Mouse (Mus musculus): Measurements from ENCODE around the gene Nanp. TPM values are rescaled to one million over a fixed set of nuclear protein-coding genes. Genes with fewer than 3 reads are reported as not detected.
A peak's percentile ranks its signal among the peaks of the same experiment; 100 is the strongest.

The Nanp gene
- polyA plus RNA-seq, 1 experiment from 2014 or later = 35.5 TPM

- Histone ChIP-seq H3K4me2 (ENCODE audit: low read depth, low read length) (no peak overlapping the region), H3K27me3 (ENCODE audit: control insufficient read depth, insufficient read depth, low read length) (no peaks in the 10 kb centered on the region), H3K4me3 (ENCODE audit: low read depth, low read length) (no peak overlapping the region), H3K9me3 (ENCODE audit: control insufficient read depth, low read length) (no peaks in the 10 kb centered on the region), H3K4me1 (ENCODE audit: control insufficient read depth, insufficient read depth, low read length) (peaks cover 8% of the 10 kb centered on the region; the same call in 1 of the 2 replicates), H3K36me3 (ENCODE audit: control insufficient read depth, insufficient read depth, low read length) (no peaks in the 10 kb centered on the region), H3K27ac (ENCODE audit: low read depth, low read length) (no peak overlapping the region), H3K9ac (replicated peaks; ENCODE audit: low read depth, low read length) (no peak overlapping the region)
- 88% methylated on average over 6 of the region's 6 CpGs for WGBS
- no peak for ATAC-seq (ENCODE audit: low read depth)
Observed at GRCm38 (mm10) chr2:151003796-151004195, 35.4 kb downstream of the Nanp start.

- Histone ChIP-seq H3K4me2 (ENCODE audit: low read depth, low read length) (no peak overlapping the region), H3K36me3 (ENCODE audit: control insufficient read depth, insufficient read depth, low read length) (no peaks in the 10 kb centered on the region), H3K27ac (ENCODE audit: low read depth, low read length) (no peak overlapping the region), H3K9ac (replicated peaks; ENCODE audit: low read depth, low read length) (no peak overlapping the region), H3K27me3 (ENCODE audit: control insufficient read depth, insufficient read depth, low read length) (no peaks in the 10 kb centered on the region), H3K9me3 (ENCODE audit: control insufficient read depth, low read length) (no peaks in the 10 kb centered on the region), H3K4me3 (ENCODE audit: low read depth, low read length) (no peak overlapping the region), H3K4me1 (ENCODE audit: control insufficient read depth, insufficient read depth, low read length) (peaks cover 4% of the 10 kb centered on the region; the same call in 1 of the 2 replicates)
- WGBS = 88% methylated on average over 5 of the region's 5 CpGs
- ATAC-seq (ENCODE audit: low read depth) = no peak
Observed at GRCm38 (mm10) chr2:151001619-151002175, 37.5 kb downstream of the Nanp start.

- H3K27ac ChIP-seq (ENCODE audit: low read depth, low read length) = no peak overlapping the region
- ATAC-seq (ENCODE audit: low read depth) = peak; percentile 89; the same call in 1 of the 2 replicates
- no peaks in the 10 kb centered on the region for H3K36me3 ChIP-seq (ENCODE audit: control insufficient read depth, insufficient read depth, low read length)
- no peak overlapping the region for H3K9ac ChIP-seq (replicated peaks; ENCODE audit: low read depth, low read length)
- no peaks in the 10 kb centered on the region for H3K9me3 ChIP-seq (ENCODE audit: control insufficient read depth, low read length)
- no peak overlapping the region for H3K4me3 ChIP-seq (ENCODE audit: low read depth, low read length)
- 41% methylated on average over 7 of the region's 7 CpGs for WGBS
- no peaks in the 10 kb centered on the region for H3K27me3 ChIP-seq (ENCODE audit: control insufficient read depth, insufficient read depth, low read length)
- H3K4me2 ChIP-seq (ENCODE audit: low read depth, low read length) = no peak overlapping the region
- H3K4me1 ChIP-seq (ENCODE audit: control insufficient read depth, insufficient read depth, low read length) = peaks cover 4% of the 10 kb centered on the region; the same call in 1 of the 2 replicates
Observed at GRCm38 (mm10) chr2:151000402-151001178, 38.6 kb downstream of the Nanp start.

- Histone ChIP-seq H3K9me3 (ENCODE audit: control insufficient read depth, low read length) (no peaks in the 10 kb centered on the region), H3K27me3 (ENCODE audit: control insufficient read depth, insufficient read depth, low read length) (no peaks in the 10 kb centered on the region), H3K27ac (ENCODE audit: low read depth, low read length) (no peak overlapping the region), H3K9ac (replicated peaks; ENCODE audit: low read depth, low read length) (no peak overlapping the region), H3K36me3 (ENCODE audit: control insufficient read depth, insufficient read depth, low read length) (no peaks in the 10 kb centered on the region), H3K4me1 (ENCODE audit: control insufficient read depth, insufficient read depth, low read length) (peaks cover 4% of the 10 kb centered on the region; the same call in 1 of the 2 replicates), H3K4me3 (ENCODE audit: low read depth, low read length) (no peak overlapping the region), H3K4me2 (ENCODE audit: low read depth, low read length) (no peak overlapping the region)
- ATAC-seq (ENCODE audit: low read depth) = no peak
- 31% methylated on average over 3 of the region's 3 CpGs for whole genome bisulfite sequencing
Observed at GRCm38 (mm10) chr2:150999021-150999420, 40.2 kb downstream of the Nanp start.

GRCm38 (mm10) chr2:150997618-150998017 lies 41.6 kb downstream of the Nanp start:
- H3K9me3 ChIP-seq (ENCODE audit: control insufficient read depth, low read length) = no peaks in the 10 kb centered on the region
- H3K4me2 ChIP-seq (ENCODE audit: low read depth, low read length) = no peak overlapping the region
- no peak overlapping the region for H3K4me3 ChIP-seq (ENCODE audit: low read depth, low read length)
- H3K36me3 ChIP-seq (ENCODE audit: control insufficient read depth, insufficient read depth, low read length) = no peaks in the 10 kb centered on the region
- H3K27me3 ChIP-seq (ENCODE audit: control insufficient read depth, insufficient read depth, low read length) = no peaks in the 10 kb centered on the region
- H3K9ac ChIP-seq (replicated peaks; ENCODE audit: low read depth, low read length) = no peak overlapping the region
- no peak overlapping the region for H3K27ac ChIP-seq (ENCODE audit: low read depth, low read length)
- no peak for ATAC-seq (ENCODE audit: low read depth)
- H3K4me1 ChIP-seq (ENCODE audit: control insufficient read depth, insufficient read depth, low read length) = peaks cover 4% of the 10 kb centered on the region; the same call in 1 of the 2 replicates
- WGBS = 10% methylated on average over 5 of the region's 5 CpGs

GRCm38 (mm10) chr2:150995324-150995723 lies 43.9 kb downstream of the Nanp start:
- H3K9ac ChIP-seq (replicated peaks; ENCODE audit: low read depth, low read length) = no peak overlapping the region
- ATAC-seq (ENCODE audit: low read depth) = no peak
- H3K4me3 ChIP-seq (ENCODE audit: low read depth, low read length) = no peak overlapping the region
- no peaks in the 10 kb centered on the region for H3K36me3 ChIP-seq (ENCODE audit: control insufficient read depth, insufficient read depth, low read length)
- no peak overlapping the region for H3K4me2 ChIP-seq (ENCODE audit: low read depth, low read length)
- H3K27ac ChIP-seq (ENCODE audit: low read depth, low read length) = no peak overlapping the region
- no peaks in the 10 kb centered on the region for H3K9me3 ChIP-seq (ENCODE audit: control insufficient read depth, low read length)
- H3K27me3 ChIP-seq (ENCODE audit: control insufficient read depth, insufficient read depth, low read length) = no peaks in the 10 kb centered on the region
- WGBS = 85% methylated on average over 4 of the region's 4 CpGs
- peaks cover 4% of the 10 kb centered on the region; the same call in 1 of the 2 replicates for H3K4me1 ChIP-seq (ENCODE audit: control insufficient read depth, insufficient read depth, low read length)

- Histone ChIP-seq H3K36me3 (ENCODE audit: control insufficient read depth, insufficient read depth, low read length) (no peaks in the 10 kb centered on the region), H3K9ac (replicated peaks; ENCODE audit: low read depth, low read length) (no peak overlapping the region), H3K9me3 (ENCODE audit: control insufficient read depth, low read length) (no peaks in the 10 kb centered on the region), H3K4me3 (ENCODE audit: low read depth, low read length) (no peak overlapping the region), H3K27me3 (ENCODE audit: control insufficient read depth, insufficient read depth, low read length) (no peaks in the 10 kb centered on the region), H3K27ac (ENCODE audit: low read depth, low read length) (no peak overlapping the region), H3K4me2 (ENCODE audit: low read depth, low read length) (no peak overlapping the region), H3K4me1 (ENCODE audit: control insufficient read depth, insufficient read depth, low read length) (no peaks in the 10 kb centered on the region)
- 91% methylated on average over 4 of the region's 4 CpGs for WGBS
- no peak for ATAC-seq (ENCODE audit: low read depth)
Observed at GRCm38 (mm10) chr2:150991050-150991449, 48.1 kb downstream of the Nanp start.

GRCm38 (mm10) chr2:150990506-150990905 lies 48.7 kb downstream of the Nanp start:
- Histone ChIP-seq H3K36me3 (ENCODE audit: control insufficient read depth, insufficient read depth, low read length) (no peaks in the 10 kb centered on the region), H3K4me1 (ENCODE audit: control insufficient read depth, insufficient read depth, low read length) (no peaks in the 10 kb centered on the region), H3K9ac (replicated peaks; ENCODE audit: low read depth, low read length) (no peak overlapping the region), H3K9me3 (ENCODE audit: control insufficient read depth, low read length) (no peaks in the 10 kb centered on the region), H3K27me3 (ENCODE audit: control insufficient read depth, insufficient read depth, low read length) (no peaks in the 10 kb centered on the region), H3K4me2 (ENCODE audit: low read depth, low read length) (no peak overlapping the region), H3K27ac (ENCODE audit: low read depth, low read length) (no peak overlapping the region), H3K4me3 (ENCODE audit: low read depth, low read length) (no peak overlapping the region)
- ATAC-seq (ENCODE audit: low read depth) = no peak
- 88% methylated on average over 2 of the region's 2 CpGs for WGBS

- no peak overlapping the region for H3K27ac ChIP-seq (ENCODE audit: low read depth, low read length)
- no peaks in the 10 kb centered on the region for H3K9me3 ChIP-seq (ENCODE audit: control insufficient read depth, low read length)
- H3K36me3 ChIP-seq (ENCODE audit: control insufficient read depth, insufficient read depth, low read length) = no peaks in the 10 kb centered on the region
- no peaks in the 10 kb centered on the region for H3K4me1 ChIP-seq (ENCODE audit: control insufficient read depth, insufficient read depth, low read length)
- 97% methylated on average over 2 of the region's 2 CpGs for WGBS
- ATAC-seq (ENCODE audit: low read depth) = no peak
- no peak overlapping the region for H3K4me2 ChIP-seq (ENCODE audit: low read depth, low read length)
- no peak overlapping the region for H3K9ac ChIP-seq (replicated peaks; ENCODE audit: low read depth, low read length)
- no peaks in the 10 kb centered on the region for H3K27me3 ChIP-seq (ENCODE audit: control insufficient read depth, insufficient read depth, low read length)
- no peak overlapping the region for H3K4me3 ChIP-seq (ENCODE audit: low read depth, low read length)
Observed at GRCm38 (mm10) chr2:150985359-150985758, 53.8 kb downstream of the Nanp start.
